Mouse (Mus musculus) B cell, adult 2 months (primary cell): ENCODE data around the gene Qsox1.

ENCODE experiments used
- DNase-seq, 2 experiments: peaks; one replicate each; pipeline ENCODE4 v3.0.0; 2022

Gene Qsox1

GRCm38 (mm10) chr1:155798000-155798399, 14.7 kb downstream of the Qsox1 start:
- DNase-seq = no peak

- DNase-seq = no peak
Measured at GRCm38 (mm10) chr1:155797425-155797824, 15.3 kb downstream of the Qsox1 start.

GRCm38 (mm10) chr1:155796757-155797405, 15.8 kb downstream of the Qsox1 start:
- no peak for DNase-seq

- DNase-seq = no peak
Measured at GRCm38 (mm10) chr1:155795791-155796233, 16.9 kb downstream of the Qsox1 start.

GRCm38 (mm10) chr1:155794855-155795254, 17.8 kb downstream of the Qsox1 start:
- no peak for DNase-seq

DNA sequence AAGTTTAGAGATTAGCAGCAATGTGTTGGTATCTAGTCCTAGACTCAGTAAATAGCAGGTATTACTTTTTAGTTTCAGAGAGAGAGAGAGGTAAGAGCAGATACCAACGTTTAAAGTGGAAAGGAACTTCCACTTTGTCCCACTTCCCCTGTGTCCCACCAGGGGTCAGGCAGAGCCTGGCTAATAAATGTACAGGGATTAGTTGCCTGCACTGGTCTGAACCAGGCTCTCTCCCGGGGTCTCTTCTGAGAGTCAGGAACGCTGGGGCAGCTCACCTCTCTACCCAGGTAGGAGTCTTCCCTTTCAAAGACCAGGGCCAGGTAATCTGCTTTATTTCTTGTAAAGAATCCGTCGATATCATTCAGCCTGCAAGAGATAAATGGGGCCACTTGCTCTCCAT, 20.8 kb downstream of the Qsox1 start:
- DNase-seq = no peak

- no peak for DNase-seq
Measured at GRCm38 (mm10) chr1:155790111-155790974, 22.3 kb downstream of the Qsox1 start.

- DNase-seq = no peak
Measured at GRCm38 (mm10) chr1:155785886-155786285, 26.8 kb downstream of the Qsox1 start.

DNA sequence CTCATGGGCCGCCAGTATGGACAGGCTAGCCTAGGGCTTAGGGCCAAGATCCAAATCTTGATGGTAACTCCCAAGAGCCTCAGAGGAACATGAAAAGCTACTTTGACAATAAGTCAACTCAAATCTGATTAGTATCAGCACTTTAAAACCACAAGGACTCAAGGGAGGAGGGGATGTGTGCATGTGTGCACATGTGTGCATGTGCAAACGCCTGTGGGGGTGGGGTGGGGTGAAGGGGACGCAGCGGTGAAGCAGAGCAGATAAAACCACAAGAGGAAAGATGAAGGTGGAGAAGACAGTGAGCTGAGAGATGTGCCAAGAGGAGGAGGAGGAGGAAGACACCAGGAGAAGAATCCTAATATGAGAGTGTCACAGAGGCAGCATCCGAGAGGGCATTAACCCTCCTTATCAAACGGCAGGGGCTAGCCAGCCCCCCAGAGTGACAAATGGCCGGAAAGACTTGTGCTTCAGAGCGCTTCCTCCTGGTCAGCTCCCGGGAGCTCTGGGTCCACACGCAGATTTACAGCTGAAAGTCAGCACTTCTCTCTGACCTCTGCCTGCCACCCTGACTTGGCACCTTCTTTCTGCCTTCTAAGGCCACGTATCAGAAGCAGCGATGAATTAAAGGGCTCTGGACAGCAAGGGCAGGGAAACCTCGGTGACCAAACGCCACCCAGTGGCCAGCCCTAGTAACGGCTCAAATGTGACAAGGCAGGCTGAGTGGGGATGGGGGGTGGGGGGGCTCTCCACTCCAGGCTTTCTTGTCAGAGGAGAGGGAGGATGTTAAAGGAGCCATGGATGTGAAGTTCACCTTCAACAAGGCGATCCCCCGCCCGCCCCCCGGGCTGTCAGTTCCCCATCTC, 28.1 kb downstream of the Qsox1 start:
- DNase-seq = peak; percentile 55

DNA sequence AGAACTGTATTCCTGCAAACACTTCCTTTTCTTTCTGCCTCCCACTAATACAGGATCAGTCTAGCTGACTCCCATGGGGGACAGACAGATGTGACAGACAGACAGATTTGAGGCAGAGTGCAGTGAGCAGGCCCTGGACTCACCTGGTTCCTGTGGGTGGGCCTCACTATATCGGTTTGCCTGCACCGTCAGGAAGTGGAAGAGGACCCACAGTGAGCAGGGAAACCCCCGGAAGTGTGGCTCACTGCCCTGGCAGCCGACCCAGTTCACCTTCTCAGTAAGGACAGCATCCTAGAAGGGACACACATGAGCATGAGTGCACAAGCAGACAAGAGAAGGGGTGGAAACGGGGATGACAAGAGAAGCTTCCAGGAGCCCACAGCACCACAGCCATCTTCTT, 30.3 kb downstream of the Qsox1 start:
- peak; percentile 54 to 60 for DNase-seq

GRCm38 (mm10) chr1:155777641-155778625, 34.8 kb downstream of the Qsox1 start:
- no peak for DNase-seq

- DNase-seq = no peak
Measured at GRCm38 (mm10) chr1:155759167-155759566, 53.5 kb downstream of the Qsox1 start.

- no peak for DNase-seq
Measured at GRCm38 (mm10) chr1:155758711-155759110, 54.0 kb downstream of the Qsox1 start.

DNA sequence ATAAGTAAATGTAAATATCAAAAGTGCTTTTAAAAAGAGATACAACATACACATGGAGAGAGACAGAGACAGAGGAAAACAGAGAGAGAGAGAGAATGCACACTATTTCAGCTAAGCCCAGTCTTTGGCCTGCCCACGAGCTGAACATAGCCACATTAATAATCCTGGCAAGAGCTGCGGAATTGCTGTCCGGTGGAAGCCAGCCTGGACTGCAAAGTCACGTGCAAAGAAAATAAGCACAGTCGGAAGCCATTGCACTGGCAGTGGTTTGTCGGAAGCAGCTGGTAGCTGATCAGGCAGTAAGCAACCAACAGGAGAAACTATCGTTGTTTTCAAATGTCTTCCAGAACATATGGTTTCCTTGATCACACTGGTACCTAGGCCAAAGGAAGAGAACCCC, 55.1 kb downstream of the Qsox1 start:
- DNase-seq = no peak

- DNase-seq = no peak
Measured at GRCm38 (mm10) chr1:155753411-155753810, 59.3 kb downstream of the Qsox1 start.

GRCm38 (mm10) chr1:155751484-155752255, 61.0 kb downstream of the Qsox1 start, which contains the start of gene Lhx4:
Gene Lhx4 (minus strand): TSS chr1:155751684.
- no peak for DNase-seq

GRCm38 (mm10) chr1:155750517-155751178, 62.0 kb downstream of the Qsox1 start:
- no peak for DNase-seq

DNA sequence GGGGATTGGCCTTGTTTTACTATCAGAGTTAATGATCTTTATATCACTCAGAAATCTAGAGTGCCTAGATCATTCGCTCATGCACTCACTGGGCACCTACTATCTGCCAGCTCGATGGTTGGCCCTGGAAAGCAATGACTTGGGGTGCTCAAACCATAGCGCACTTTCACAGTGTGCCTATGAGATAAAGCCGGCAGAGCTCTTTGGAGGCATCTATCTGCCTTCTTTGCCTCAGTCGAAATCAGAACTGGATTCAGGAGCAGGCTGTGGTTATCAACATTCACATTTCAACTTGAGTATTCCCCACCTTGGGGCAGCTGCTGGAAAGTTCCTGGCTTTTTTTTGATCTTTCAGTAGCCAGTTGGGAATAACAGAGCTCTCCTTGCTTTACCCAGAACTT, 64.8 kb downstream of the Qsox1 start:
- no peak for DNase-seq

DNA sequence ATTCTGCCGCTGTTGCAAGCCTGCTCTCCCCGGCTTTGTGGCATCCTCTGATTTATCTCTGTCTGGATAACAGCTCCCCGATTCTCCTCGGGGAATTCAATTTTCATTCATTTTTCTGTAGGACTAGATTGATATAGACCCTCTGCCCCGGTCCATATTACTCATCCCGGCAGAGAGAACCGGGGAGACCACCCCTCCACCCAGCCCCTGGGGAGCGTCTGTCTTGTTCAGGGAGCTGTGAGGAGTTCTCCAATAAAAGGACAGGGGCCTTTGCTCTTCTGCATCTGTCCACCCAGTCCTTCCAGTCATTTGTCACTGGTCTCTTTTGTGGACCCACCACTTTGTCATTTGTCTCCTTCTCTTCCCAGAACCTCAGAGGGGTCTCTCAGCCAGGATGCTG, 65.7 kb downstream of the Qsox1 start:
- DNase-seq = no peak
